Mouse (Mus musculus) erythroblast, embryonic 14.5 days (primary cell): ENCODE data around the gene S100a16.

Experiments used
- GATA1 ChIP-seq: IDR thresholded peaks from 2 replicates; pipeline ENCODE4 v1.6.1; 2012; ENCODE audit warnings: low read length, inconsistent platforms, mixed read lengths
- TAL1 ChIP-seq: IDR thresholded peaks from 3 replicates; pipeline ENCODE4 v1.6.1; 2012; ENCODE audit warnings: low read length, inconsistent platforms, mixed read lengths

GRCm38 (mm10) chr3:90579433-90579832 lies 42.4 kb downstream of the S100a16 start:
- TF ChIP-seq TAL1 (no peak), GATA1 (no peak)
